ENCODE assay signal across 10 mouse cellular contexts in the genomic region with DNA sequence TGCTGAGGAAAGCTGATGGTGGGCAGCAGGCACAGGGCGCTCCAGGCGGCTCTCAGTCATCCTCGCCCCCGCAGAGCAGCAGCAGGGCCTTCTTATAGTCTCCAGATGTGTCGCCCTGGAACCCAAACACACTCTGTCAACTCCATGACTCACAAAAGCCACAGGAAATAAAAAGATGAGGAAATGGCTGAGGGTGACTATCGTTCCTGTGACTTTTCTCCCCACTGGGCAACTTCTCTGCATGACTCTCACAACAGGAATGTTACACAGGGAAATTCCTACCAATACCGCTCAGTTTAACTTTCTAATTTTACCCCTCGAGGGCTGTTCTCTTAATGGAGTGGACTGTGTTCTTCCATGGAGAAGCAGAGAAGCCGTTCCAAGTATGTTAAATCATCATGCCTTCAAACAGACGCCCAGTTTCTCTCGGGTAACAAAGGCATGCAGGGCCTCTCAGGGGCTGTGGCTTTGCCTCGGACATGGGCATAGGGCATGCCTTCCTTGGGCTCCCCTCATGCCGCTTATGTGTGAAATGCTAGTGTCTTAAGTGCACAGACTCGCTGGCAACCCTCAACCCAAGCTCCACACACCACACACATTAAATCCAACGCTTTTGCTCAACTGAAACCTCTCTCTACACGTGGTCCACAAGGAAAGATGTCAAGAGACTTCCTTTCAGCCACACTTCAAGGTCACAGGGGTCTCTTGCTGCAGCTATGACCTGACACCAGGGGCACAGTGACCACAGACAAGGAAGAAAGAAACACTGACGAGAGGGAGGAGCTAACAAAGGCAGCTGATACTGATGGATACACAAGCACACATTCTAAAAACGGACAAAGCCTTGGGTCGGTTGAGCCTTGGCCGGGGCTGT. TPM values are rescaled to one million over a fixed set of nuclear protein-coding genes. Genes with fewer than 3 reads are reported as not detected.
DNase-seq lines count a peak whose midpoint lies in the region; ATAC-seq and TF ChIP-seq lines count a peak whose summit lies in the region.
"Had no signal": no experiment of that assay in that cellular context is flagged by ENCODE, and none has a peak within 500 bp of the region (broad histone marks: within the 10 kb centered on the region; RNA-seq: fewer than 3 reads in every experiment).

No protein-coding gene starts in this region.

- peaks cover 64% of the 10 kb centered on the region for H3K36me3 ChIP-seq in heart, embryonic 10.5 days

- no peaks in the 10 kb centered on the region for H3K27me3 ChIP-seq in heart, embryonic 10.5 days (ENCODE audit: insufficient read depth, poor library complexity, severe bottlenecking)

- TF ChIP-seq POLR2A in bone marrow macrophage, adult 2 months (IDR thresholded peaks at IDR 0.05; ENCODE audit: borderline replicate concordance, low read depth, low read length): no peak

- H3K4me1 ChIP-seq in bone marrow macrophage, adult 2 months (ENCODE audit: control insufficient read depth, insufficient read depth, low read length): peaks cover 40% of the 10 kb centered on the region
- peaks cover 16% of the 10 kb centered on the region for H3K4me1 ChIP-seq in heart, embryonic 10.5 days

- WGBS in heart, embryonic 10.5 days: 31% methylated on average over 20 of the region's 20 CpGs

- peak; percentile 13 for DNase-seq in gastrocnemius, adult 18-20 months (ENCODE audit: low spot score)
- DNase-seq in gastrocnemius, adult 8-10 months (ENCODE audit: low spot score in 2 of 2): no peak
- no peak for DNase-seq in heart, embryonic 10.5 days (ENCODE audit: low spot score)
- peak; percentile 25 for DNase-seq in lung, postnatal 14 days
- no peak for DNase-seq in cerebellum, postnatal 14 days
- DNase-seq in right cerebral cortex, postnatal 10 days (ENCODE audit: low spot score in 2 of 2): no peak

- no peak for ATAC-seq in activated CD4-positive, CD25-positive, alpha-beta regulatory T cell, adult 4 months
- ATAC-seq: hindbrain, embryonic 16.5 days had no signal

- H3K27ac ChIP-seq in bone marrow macrophage, adult 2 months (ENCODE audit: insufficient read depth, low read depth, low read length): peak overlapping the region; percentile 84
- H3K27ac ChIP-seq in heart, embryonic 10.5 days: peak overlapping the region; percentile 76; the same call in 1 of the 2 replicates
- H3K27ac ChIP-seq: liver, embryonic 14.5 days had no signal

- H3K4me3 ChIP-seq in bone marrow macrophage, adult 2 months (ENCODE audit: insufficient read depth, low read length): 0 out of 2 replicates have a peak overlapping the region, but pooled peaks have one; percentile 2
- H3K4me3 ChIP-seq in heart, embryonic 10.5 days: no peak overlapping the region

- TF ChIP-seq CTCF in bone marrow macrophage, adult 2 months (IDR thresholded peaks at IDR 0.05; ENCODE audit: low read depth, low read length): no peak

- H3K9me3 ChIP-seq in heart, embryonic 10.5 days: no peaks in the 10 kb centered on the region

RNA-seq across cellular contexts. Expression of a gene that starts 26.2 kb away (rescaled TPM):
- 10 to 100 TPM; 35.6 to 47.6 TPM for total RNA-seq in gastrocnemius, adult 18-20 months (2021)
- total RNA-seq in gastrocnemius, adult 8-10 months (2022): 10 to 100 TPM; 14.4 to 39.8 (median 28.6) TPM
- polyA plus RNA-seq in bone marrow macrophage, adult 2 months (2012; ENCODE audit: insufficient read depth, insufficient read length, missing spikeins): 833 and 897 TPM in 2 replicates
- 293 and 360 TPM in 2 replicates for polyA plus RNA-seq in heart, embryonic 10.5 days (2016; fragmentation: Nextera tagmentation; extraction: Ambion mirVana)
- 100 to 1,000 TPM; 135 to 153 TPM for polyA plus RNA-seq in activated CD4-positive, CD25-positive, alpha-beta regulatory T cell, adult 4 months (2017; shearing (Covaris generic))

RNA-seq across cellular contexts. Expression of a gene that starts 26.2 kb away (rescaled TPM):
- total RNA-seq in gastrocnemius, adult 18-20 months (2021): not detected
- total RNA-seq in gastrocnemius, adult 8-10 months (2022): not detected
- polyA plus RNA-seq in bone marrow macrophage, adult 2 months (2012; ENCODE audit: insufficient read depth, insufficient read length, missing spikeins): not detected in 2 replicates
- polyA plus RNA-seq in heart, embryonic 10.5 days (2016; fragmentation: Nextera tagmentation; extraction: Ambion mirVana): 0.90 and 0.93 TPM in 2 replicates
- 1 to 10 TPM in 1 of 2 experiments, under 1 TPM in 1; 0.59 to 2.4 TPM for polyA plus RNA-seq in activated CD4-positive, CD25-positive, alpha-beta regulatory T cell, adult 4 months (2017; shearing (Covaris generic))

Comparison
In these comparisons a context has a peak if more than half of its experiments do, and no peak if none do; other contexts are left out.
1. DNase-seq: peak in gastrocnemius, adult 18-20 months (single experiment) and lung, postnatal 14 days (single experiment); none in gastrocnemius, adult 8-10 months (0 of 2), heart, embryonic 10.5 days (single experiment), cerebellum, postnatal 14 days (0 of 2) and right cerebral cortex, postnatal 10 days (0 of 2).